Mouse (Mus musculus) frontal cortex, postnatal 25 days (tissue): Measurements from ENCODE around the gene Ctrb1.

ENCODE experiments used
- DNase-seq, 2 experiments: peaks; one replicate each; pipeline ENCODE4 v3.0.0; 2022; ENCODE audit warnings: low spot score in 2 of 2

Gene Ctrb1

GRCm38 (mm10) chr8:111690960-111691445 is at the start of gene Ctrb1:
Gene Ctrb1, minus strand, starts transcription at chr8:111691010.
- no peak for DNase-seq

GRCm38 (mm10) chr8:111740301-111740711 is 49.5 kb upstream of the Ctrb1 start:
- DNase-seq: no peak

GRCm38 (mm10) chr8:111739604-111740003 is 48.8 kb upstream of the Ctrb1 start:
- no peak for DNase-seq

GRCm38 (mm10) chr8:111738867-111739266 is 48.1 kb upstream of the Ctrb1 start:
- no peak for DNase-seq

- no peak for DNase-seq
Observed at GRCm38 (mm10) chr8:111736321-111736720, 45.5 kb upstream of the Ctrb1 start.

- no peak for DNase-seq
Observed at GRCm38 (mm10) chr8:111735791-111736190, 45.0 kb upstream of the Ctrb1 start.

GRCm38 (mm10) chr8:111735335-111735761 is 44.5 kb upstream of the Ctrb1 start:
- no peak for DNase-seq

- no peak for DNase-seq
Observed at GRCm38 (mm10) chr8:111734244-111734960, 43.6 kb upstream of the Ctrb1 start.

GRCm38 (mm10) chr8:111733581-111734243 is 42.9 kb upstream of the Ctrb1 start:
- DNase-seq: peak in 1 of 2 experiments; percentile 4

GRCm38 (mm10) chr8:111732406-111733085 is 41.7 kb upstream of the Ctrb1 start:
- peak in 1 of 2 experiments; percentile 4 for DNase-seq

GRCm38 (mm10) chr8:111732004-111732403 is 41.2 kb upstream of the Ctrb1 start:
- peak; percentile 89 to 91 for DNase-seq

- peak in 1 of 2 experiments; percentile 5 for DNase-seq
Observed at GRCm38 (mm10) chr8:111731231-111731977, 40.6 kb upstream of the Ctrb1 start.

GRCm38 (mm10) chr8:111729233-111730170 is 38.7 kb upstream of the Ctrb1 start:
- peak in 1 of 2 experiments; percentile 4 for DNase-seq

- DNase-seq: no peak
Observed at GRCm38 (mm10) chr8:111728481-111728880, 37.7 kb upstream of the Ctrb1 start.

- no peak for DNase-seq
Observed at GRCm38 (mm10) chr8:111727553-111727952, 36.7 kb upstream of the Ctrb1 start.

GRCm38 (mm10) chr8:111726102-111726900 is 35.5 kb upstream of the Ctrb1 start:
- no peak for DNase-seq

- DNase-seq: no peak
Observed at GRCm38 (mm10) chr8:111725341-111725740, 34.5 kb upstream of the Ctrb1 start.

- no peak for DNase-seq
Observed at GRCm38 (mm10) chr8:111720115-111720544, 29.3 kb upstream of the Ctrb1 start.

GRCm38 (mm10) chr8:111718937-111719336 is 28.1 kb upstream of the Ctrb1 start:
- DNase-seq: no peak

GRCm38 (mm10) chr8:111717866-111718265 is 27.1 kb upstream of the Ctrb1 start:
- no peak for DNase-seq
